10 mouse cellular contexts compared by ENCODE assay signal in genomic region chr6:128425046-128425445, GRCm38 (mm10). TPM values are rescaled to one million over a fixed set of nuclear protein-coding genes. Genes with fewer than 3 reads are reported as not detected.
A peak's percentile ranks its signal among the peaks of the same experiment; 100 is the strongest.
DNase-seq lines count a peak whose midpoint lies in the region; ATAC-seq and TF ChIP-seq lines count a peak whose summit lies in the region.
"Had no signal": no experiment of that assay in that cellular context is flagged by ENCODE, and none has a peak within 500 bp of the region (broad histone marks: within the 10 kb centered on the region; RNA-seq: fewer than 3 reads in every experiment).

No protein-coding gene starts in this region.

- no peak for DNase-seq in kidney, postnatal 36 days
- DNase-seq in hindbrain, embryonic 11.5 days (ENCODE audit: low spot score), result no peak
- DNase-seq in left cerebral cortex, adult 9 months (ENCODE audit: low spot score in 2 of 2), result no peak
- DNase-seq in kidney, postnatal 4 days, result no peak

- WGBS in kidney, embryonic 14.5 days, result 19% methylated on average over 9 of the region's 9 CpGs
- 21% methylated on average over 9 of the region's 9 CpGs for WGBS in hindbrain, embryonic 11.5 days
- 18% methylated on average over 9 of the region's 9 CpGs for WGBS in midbrain, embryonic 12.5 days

- H3K27me3 ChIP-seq in kidney, embryonic 14.5 days (ENCODE audit: control insufficient read depth, insufficient read depth, low read length), result no peaks in the 10 kb centered on the region
- no peaks in the 10 kb centered on the region for H3K27me3 ChIP-seq in hindbrain, embryonic 11.5 days (ENCODE audit: control insufficient read depth, insufficient read depth, low read length)
- H3K27me3 ChIP-seq in midbrain, embryonic 12.5 days, result no peaks in the 10 kb centered on the region
- H3K27me3 ChIP-seq: Patski had no signal

- peak overlapping the region; percentile 57 for H3K4me2 ChIP-seq in kidney, embryonic 14.5 days (replicated peaks; ENCODE audit: low read depth, low read length)
- H3K4me2 ChIP-seq in hindbrain, embryonic 11.5 days (replicated peaks; ENCODE audit: low read depth, low read length), result peak overlapping the region; percentile 69
- peak overlapping the region; percentile 72 for H3K4me2 ChIP-seq in midbrain, embryonic 12.5 days (replicated peaks)

- no peaks in the 10 kb centered on the region for H3K9me3 ChIP-seq in kidney, embryonic 14.5 days (ENCODE audit: control insufficient read depth, low read length)
- H3K9me3 ChIP-seq in hindbrain, embryonic 11.5 days (ENCODE audit: control insufficient read depth, low read length), result no peaks in the 10 kb centered on the region
- no peaks in the 10 kb centered on the region for H3K9me3 ChIP-seq in midbrain, embryonic 12.5 days

- peaks cover 23% of the 10 kb centered on the region for H3K36me3 ChIP-seq in kidney, embryonic 14.5 days (ENCODE audit: control insufficient read depth, insufficient read depth, low read length)
- H3K36me3 ChIP-seq in hindbrain, embryonic 11.5 days (ENCODE audit: control insufficient read depth, insufficient read depth, low read length), result peaks cover 3% of the 10 kb centered on the region
- peaks cover 28% of the 10 kb centered on the region for H3K36me3 ChIP-seq in midbrain, embryonic 12.5 days

- TF ChIP-seq CTCF in bone marrow macrophage, adult 2 months (IDR thresholded peaks at IDR 0.05; ENCODE audit: low read depth, low read length), result no peak

- H3K4me1 ChIP-seq in kidney, embryonic 14.5 days (ENCODE audit: control insufficient read depth, insufficient read depth, low read length), result no peaks in the 10 kb centered on the region
- peaks cover 8% of the 10 kb centered on the region; the same call in 1 of the 2 replicates for H3K4me1 ChIP-seq in bone marrow macrophage, adult 2 months (ENCODE audit: control insufficient read depth, insufficient read depth, low read length)
- 0 out of 2 replicates have a peak, but pooled peaks cover 2% of the 10 kb centered on the region for H3K4me1 ChIP-seq in hindbrain, embryonic 11.5 days (replicated peaks; ENCODE audit: control insufficient read depth, insufficient read depth, low read length)
- H3K4me1 ChIP-seq in midbrain, embryonic 12.5 days, result peaks cover 5% of the 10 kb centered on the region; the same call in 1 of the 2 replicates

- peak overlapping the region; percentile 68; the same call in 1 of the 2 replicates for H3K9ac ChIP-seq in kidney, embryonic 14.5 days (ENCODE audit: low read depth, low read length)
- H3K9ac ChIP-seq in hindbrain, embryonic 11.5 days (ENCODE audit: low read depth, low read length), result no peak overlapping the region
- peak overlapping the region; percentile 76; the same call in 1 of the 2 replicates for H3K9ac ChIP-seq in midbrain, embryonic 12.5 days (replicated peaks)

- H3K4me3 ChIP-seq in kidney, embryonic 14.5 days (ENCODE audit: low read length), result peak overlapping the region; percentile 61
- H3K4me3 ChIP-seq in bone marrow macrophage, adult 2 months (ENCODE audit: insufficient read depth, low read length), result peak overlapping the region; percentile 92
- H3K4me3 ChIP-seq in hindbrain, embryonic 11.5 days (ENCODE audit: low read depth, low read length), result peak overlapping the region; percentile 63
- peak overlapping the region; percentile 62 for H3K4me3 ChIP-seq in midbrain, embryonic 12.5 days

- no peak for TF ChIP-seq POLR2A in bone marrow macrophage, adult 2 months (IDR thresholded peaks at IDR 0.05; ENCODE audit: borderline replicate concordance, low read depth, low read length)

- H3K27ac ChIP-seq in kidney, embryonic 14.5 days (ENCODE audit: low read depth, low read length), result peak overlapping the region; percentile 92
- peak overlapping the region; percentile 92; the same call in 1 of the 2 replicates for H3K27ac ChIP-seq in bone marrow macrophage, adult 2 months (ENCODE audit: insufficient read depth, low read depth, low read length)
- H3K27ac ChIP-seq in hindbrain, embryonic 11.5 days (ENCODE audit: low read depth, low read length), result peak overlapping the region; percentile 95
- peak overlapping the region; percentile 97 for H3K27ac ChIP-seq in midbrain, embryonic 12.5 days (replicated peaks)

- no peak for ATAC-seq in kidney, embryonic 14.5 days (ENCODE audit: low FRiP score, low TSS enrichment)
- ATAC-seq in hindbrain, embryonic 11.5 days (ENCODE audit: low FRiP score), result peak; percentile 22; the same call in 1 of the 2 replicates
- ATAC-seq in midbrain, embryonic 12.5 days (ENCODE audit: low FRiP score, low read depth), result peak; percentile 11; the same call in 1 of the 2 replicates
- no peak for ATAC-seq in frontal cortex, adult (ENCODE audit: low TSS enrichment)

RNA-seq across cellular contexts. Expression of gene Itfg2, which starts 0.3 kb away (rescaled TPM):
- 24.0 and 35.7 TPM in 2 replicates for polyA plus RNA-seq in kidney, embryonic 14.5 days (2014; fragmentation: Nextera tagmentation; extraction: Ambion mirVana)
- polyA plus RNA-seq in bone marrow macrophage, adult 2 months (2012; ENCODE audit: insufficient read depth, insufficient read length, missing spikeins), result 5.5 and 6.8 TPM in 2 replicates
- 28.4 and 32.2 TPM in 2 replicates for polyA plus RNA-seq in hindbrain, embryonic 11.5 days (2014; fragmentation: Nextera tagmentation; extraction: Ambion mirVana)
- polyA plus RNA-seq in midbrain, embryonic 12.5 days (2016; fragmentation: Nextera tagmentation; extraction: Ambion mirVana), result 39.2 TPM in 2 replicates

RNA-seq across cellular contexts. Expression of gene Fkbp4, which starts 13.4 kb away (rescaled TPM):
- polyA plus RNA-seq in kidney, embryonic 14.5 days (2014; fragmentation: Nextera tagmentation; extraction: Ambion mirVana), result 400 and 513 TPM in 2 replicates
- 28.9 and 32.7 TPM in 2 replicates for polyA plus RNA-seq in bone marrow macrophage, adult 2 months (2012; ENCODE audit: insufficient read depth, insufficient read length, missing spikeins)
- 434 and 533 TPM in 2 replicates for polyA plus RNA-seq in hindbrain, embryonic 11.5 days (2014; fragmentation: Nextera tagmentation; extraction: Ambion mirVana)
- 496 and 515 TPM in 2 replicates for polyA plus RNA-seq in midbrain, embryonic 12.5 days (2016; fragmentation: Nextera tagmentation; extraction: Ambion mirVana)

RNA-seq across cellular contexts. Expression of gene Nrip2, which starts 25.9 kb away (rescaled TPM):
- 13.3 and 17.9 TPM in 2 replicates for polyA plus RNA-seq in kidney, embryonic 14.5 days (2014; fragmentation: Nextera tagmentation; extraction: Ambion mirVana)
- polyA plus RNA-seq in bone marrow macrophage, adult 2 months (2012; ENCODE audit: insufficient read depth, insufficient read length, missing spikeins), result not detected in 2 replicates
- polyA plus RNA-seq in hindbrain, embryonic 11.5 days (2014; fragmentation: Nextera tagmentation; extraction: Ambion mirVana), result 2.4 and 3.1 TPM in 2 replicates
- 4.1 and 5.4 TPM in 2 replicates for polyA plus RNA-seq in midbrain, embryonic 12.5 days (2016; fragmentation: Nextera tagmentation; extraction: Ambion mirVana)

RNA-seq across cellular contexts. Expression of gene Gm44596, which starts 49.7 kb away (rescaled TPM):
- polyA plus RNA-seq in kidney, embryonic 14.5 days (2014; fragmentation: Nextera tagmentation; extraction: Ambion mirVana), result not detected in 2 replicates
- not detected in 2 replicates for polyA plus RNA-seq in bone marrow macrophage, adult 2 months (2012; ENCODE audit: insufficient read depth, insufficient read length, missing spikeins)
- not detected in 2 replicates for polyA plus RNA-seq in hindbrain, embryonic 11.5 days (2014; fragmentation: Nextera tagmentation; extraction: Ambion mirVana)
- not detected in 2 replicates for polyA plus RNA-seq in midbrain, embryonic 12.5 days (2016; fragmentation: Nextera tagmentation; extraction: Ambion mirVana)
- polyA plus RNA-seq: frontal cortex, adult 2 months; Patski had no signal

RNA-seq across cellular contexts. Expression of gene Tex52, which starts 49.8 kb away (rescaled TPM):
- polyA plus RNA-seq in kidney, embryonic 14.5 days (2014; fragmentation: Nextera tagmentation; extraction: Ambion mirVana), result 0.26 and 0.60 TPM in 2 replicates
- polyA plus RNA-seq in bone marrow macrophage, adult 2 months (2012; ENCODE audit: insufficient read depth, insufficient read length, missing spikeins), result not detected in 2 replicates
- 0.40 and 0.42 TPM in 2 replicates for polyA plus RNA-seq in hindbrain, embryonic 11.5 days (2014; fragmentation: Nextera tagmentation; extraction: Ambion mirVana)
- 0.55 and 0.71 TPM in 2 replicates for polyA plus RNA-seq in midbrain, embryonic 12.5 days (2016; fragmentation: Nextera tagmentation; extraction: Ambion mirVana)

Comparison
In these comparisons a context has a peak if more than half of its experiments do, and no peak if none do; other contexts are left out.
1. ATAC-seq: peak in hindbrain, embryonic 11.5 days (single experiment) and midbrain, embryonic 12.5 days (single experiment); none in kidney, embryonic 14.5 days (single experiment) and frontal cortex, adult (single experiment).
2. RNA of gene Fkbp4, which starts 13.4 kb away (polyA plus RNA-seq): 496 to 515 TPM in midbrain, embryonic 12.5 days, 400 to 513 TPM in kidney, embryonic 14.5 days and 434 to 533 TPM in hindbrain, embryonic 11.5 days; 28.9 to 32.7 TPM in bone marrow macrophage, adult 2 months; every median in the first group is over 10 times any median in the second.
3. Peak in every context shown above with its lines, with median percentiles within 50 percentile points of each other: H3K27ac ChIP-seq, H3K4me2 ChIP-seq and H3K4me3 ChIP-seq.